Mouse (Mus musculus) bone marrow, adult 2 months (tissue): Measurements from ENCODE around the gene Plxnc1.

Experiments used
- CTCF ChIP-seq: fragments of 200-500 bp; IDR thresholded peaks from 2 replicates; pipeline ENCODE4 v1.5.1; 2011; ENCODE audit warnings: low read length, control low read depth; ENCODE audit not compliant: control insufficient read depth, insufficient read depth
- POLR2A ChIP-seq: fragments of 200-500 bp; IDR thresholded peaks from 2 replicates; pipeline ENCODE4 v1.6.1; 2011; ENCODE audit warnings: low read depth, mild to moderate bottlenecking, control low read depth, low read length, borderline replicate concordance; ENCODE audit not compliant: control insufficient read depth

DNA sequence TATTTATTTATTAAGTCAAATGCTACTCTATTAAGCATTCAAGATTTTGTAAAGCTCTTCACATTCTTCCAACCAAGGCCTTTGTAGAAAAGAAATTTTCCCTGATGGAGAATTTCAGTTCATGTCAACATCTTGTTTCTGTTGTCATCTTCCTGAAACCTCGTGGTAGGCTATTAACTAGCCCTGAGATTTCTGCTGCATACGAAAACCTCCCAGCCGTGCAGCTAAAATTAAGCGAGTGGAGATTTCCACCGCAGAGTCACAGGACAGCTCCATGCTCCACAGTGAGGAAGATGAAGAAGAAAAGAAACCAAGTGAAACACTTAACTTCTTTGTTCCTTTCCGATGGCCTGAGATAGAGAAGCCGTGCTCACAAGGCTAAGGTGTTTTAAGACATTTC is 28.0 kb downstream of the Plxnc1 start:
- TF ChIP-seq CTCF = no peak
- TF ChIP-seq POLR2A = no peak
